ENCODE assay signal across 9 mouse cellular contexts in genomic region chr9:109087987-109088386, GRCm38 (mm10). TPM values are rescaled to one million over a fixed set of nuclear protein-coding genes. Genes with fewer than 3 reads are reported as not detected.
DNase-seq lines count a peak whose midpoint lies in the region; ATAC-seq and TF ChIP-seq lines count a peak whose summit lies in the region.
"Had no signal": no experiment of that assay in that cellular context is flagged by ENCODE, and none has a peak within 500 bp of the region (broad histone marks: within the 10 kb centered on the region; RNA-seq: fewer than 3 reads in every experiment).

No protein-coding gene starts in this region.

- peak; percentile 49; the same call in 1 of the 2 replicates for ATAC-seq in frontal cortex, adult (ENCODE audit: low TSS enrichment)
- no peak for ATAC-seq in neural tube, embryonic 13.5 days (ENCODE audit: low read depth)
- no peak for ATAC-seq in neural tube, embryonic 15.5 days (ENCODE audit: low FRiP score)
- no peak for ATAC-seq in embryonic facial prominence, embryonic 13.5 days (ENCODE audit: insufficient number of reproducible peaks, insufficient read depth, low FRiP score, low TSS enrichment, low read depth)
- no peak for ATAC-seq in kidney, postnatal 0 days (replicated peaks; ENCODE audit: low FRiP score, low read depth)

- H3K9me3 ChIP-seq in neural tube, embryonic 13.5 days: no peaks in the 10 kb centered on the region
- no peaks in the 10 kb centered on the region for H3K9me3 ChIP-seq in neural tube, embryonic 15.5 days (replicated peaks)
- H3K9me3 ChIP-seq in embryonic facial prominence, embryonic 13.5 days: no peaks in the 10 kb centered on the region
- no peaks in the 10 kb centered on the region for H3K9me3 ChIP-seq in kidney, postnatal 0 days (replicated peaks; ENCODE audit: low read length)
- H3K9me3 ChIP-seq: G1E had no signal

- peak overlapping the region; percentile 38; the same call in 1 of the 2 replicates for H3K9ac ChIP-seq in neural tube, embryonic 13.5 days
- H3K9ac ChIP-seq in neural tube, embryonic 15.5 days (replicated peaks): no peak overlapping the region
- peak overlapping the region; percentile 27 for H3K9ac ChIP-seq in embryonic facial prominence, embryonic 13.5 days
- H3K9ac ChIP-seq in kidney, postnatal 0 days (ENCODE audit: low read depth, low read length): no peak overlapping the region

- H3K4me1 ChIP-seq in neural tube, embryonic 13.5 days (replicated peaks): peaks cover 18% of the 10 kb centered on the region
- H3K4me1 ChIP-seq in neural tube, embryonic 15.5 days: peaks cover 11% of the 10 kb centered on the region
- peaks cover 27% of the 10 kb centered on the region for H3K4me1 ChIP-seq in embryonic facial prominence, embryonic 13.5 days
- peaks cover 10% of the 10 kb centered on the region; the same call in 1 of the 2 replicates for H3K4me1 ChIP-seq in kidney, postnatal 0 days (replicated peaks; ENCODE audit: insufficient read depth, low read length)

- H3K27me3 ChIP-seq in neural tube, embryonic 13.5 days: no peaks in the 10 kb centered on the region
- H3K27me3 ChIP-seq in neural tube, embryonic 15.5 days (replicated peaks): no peaks in the 10 kb centered on the region
- H3K27me3 ChIP-seq in embryonic facial prominence, embryonic 13.5 days: no peaks in the 10 kb centered on the region
- no peaks in the 10 kb centered on the region for H3K27me3 ChIP-seq in kidney, postnatal 0 days (ENCODE audit: insufficient read depth, low read length)

- peaks cover 35% of the 10 kb centered on the region for H3K36me3 ChIP-seq in neural tube, embryonic 13.5 days
- peaks cover 26% of the 10 kb centered on the region for H3K36me3 ChIP-seq in neural tube, embryonic 15.5 days
- H3K36me3 ChIP-seq in embryonic facial prominence, embryonic 13.5 days: peaks cover 35% of the 10 kb centered on the region
- H3K36me3 ChIP-seq in kidney, postnatal 0 days (ENCODE audit: insufficient read depth, low read length): no peaks in the 10 kb centered on the region

- WGBS in neural tube, embryonic 13.5 days: 13% methylated on average over 5 of the region's 5 CpGs
- WGBS in neural tube, embryonic 15.5 days: 20% methylated on average over 5 of the region's 5 CpGs
- WGBS in embryonic facial prominence, embryonic 13.5 days: 10% methylated on average over 5 of the region's 5 CpGs
- WGBS in kidney, postnatal 0 days: 11% methylated on average over 5 of the region's 5 CpGs

- no peak overlapping the region for H3K4me3 ChIP-seq in neural tube, embryonic 13.5 days
- no peak overlapping the region for H3K4me3 ChIP-seq in neural tube, embryonic 15.5 days (replicated peaks)
- no peak overlapping the region for H3K4me3 ChIP-seq in embryonic facial prominence, embryonic 13.5 days
- no peak overlapping the region for H3K4me3 ChIP-seq in kidney, postnatal 0 days (replicated peaks; ENCODE audit: low read depth, low read length)

- peak; percentile 80 for TF ChIP-seq CTCF in kidney, postnatal 0 days (IDR thresholded peaks at IDR 0.05; ENCODE audit: low read depth)

- H3K4me2 ChIP-seq in neural tube, embryonic 13.5 days: no peak overlapping the region
- H3K4me2 ChIP-seq in neural tube, embryonic 15.5 days: no peak overlapping the region
- H3K4me2 ChIP-seq in embryonic facial prominence, embryonic 13.5 days: no peak overlapping the region
- no peak overlapping the region for H3K4me2 ChIP-seq in kidney, postnatal 0 days (ENCODE audit: low read length)

- H3K27ac ChIP-seq in neural tube, embryonic 13.5 days (replicated peaks): no peak overlapping the region
- no peak overlapping the region for H3K27ac ChIP-seq in neural tube, embryonic 15.5 days (replicated peaks)
- H3K27ac ChIP-seq in embryonic facial prominence, embryonic 13.5 days: 0 out of 2 replicates have a peak overlapping the region, but pooled peaks have one; percentile 3
- no peak overlapping the region for H3K27ac ChIP-seq in kidney, postnatal 0 days

- no peak for DNase-seq in frontal cortex, postnatal 14 days (ENCODE audit: low spot score in 2 of 2)
- peak; percentile 88 for DNase-seq in kidney, postnatal 0 days (ENCODE audit: low spot score)
- peak; percentile 69 for DNase-seq in retina, postnatal 1 day
- no peak for DNase-seq in spleen, postnatal 14 days (ENCODE audit: low spot score in 2 of 2)

RNA-seq across cellular contexts. Expression of gene Tma7, which starts 5.6 kb away (rescaled TPM):
- 726 and 792 TPM in 2 replicates for polyA plus RNA-seq in neural tube, embryonic 13.5 days (2015; fragmentation: Nextera tagmentation; extraction: Ambion mirVana)
- 678 and 752 TPM in 2 replicates for polyA plus RNA-seq in neural tube, embryonic 15.5 days (2015; fragmentation: Nextera tagmentation; extraction: Ambion mirVana)
- polyA plus RNA-seq in embryonic facial prominence, embryonic 13.5 days (2015; fragmentation: Nextera tagmentation; extraction: Ambion mirVana): 686 and 706 TPM in 2 replicates
- 635 and 680 TPM in 2 replicates for polyA plus RNA-seq in kidney, postnatal 0 days (2015; fragmentation: Nextera tagmentation; extraction: Ambion mirVana)

RNA-seq across cellular contexts. Expression of gene Ccdc51, which starts 5.7 kb away (rescaled TPM):
- 14.2 and 15.5 TPM in 2 replicates for polyA plus RNA-seq in neural tube, embryonic 13.5 days (2015; fragmentation: Nextera tagmentation; extraction: Ambion mirVana)
- 12.2 and 13.7 TPM in 2 replicates for polyA plus RNA-seq in neural tube, embryonic 15.5 days (2015; fragmentation: Nextera tagmentation; extraction: Ambion mirVana)
- 14.1 and 14.6 TPM in 2 replicates for polyA plus RNA-seq in embryonic facial prominence, embryonic 13.5 days (2015; fragmentation: Nextera tagmentation; extraction: Ambion mirVana)
- 12.9 and 13.8 TPM in 2 replicates for polyA plus RNA-seq in kidney, postnatal 0 days (2015; fragmentation: Nextera tagmentation; extraction: Ambion mirVana)

RNA-seq across cellular contexts. Expression of gene Plxnb1, which starts 7.2 kb away (rescaled TPM):
- 19.9 and 22.2 TPM in 2 replicates for polyA plus RNA-seq in neural tube, embryonic 13.5 days (2015; fragmentation: Nextera tagmentation; extraction: Ambion mirVana)
- 11.6 and 13.7 TPM in 2 replicates for polyA plus RNA-seq in neural tube, embryonic 15.5 days (2015; fragmentation: Nextera tagmentation; extraction: Ambion mirVana)
- 13.1 and 13.2 TPM in 2 replicates for polyA plus RNA-seq in embryonic facial prominence, embryonic 13.5 days (2015; fragmentation: Nextera tagmentation; extraction: Ambion mirVana)
- polyA plus RNA-seq in kidney, postnatal 0 days (2015; fragmentation: Nextera tagmentation; extraction: Ambion mirVana): 8.4 and 9.6 TPM in 2 replicates
- polyA plus RNA-seq: G1E had no signal

RNA-seq across cellular contexts. Expression of gene Atrip, which starts 14.1 kb away (rescaled TPM):
- polyA plus RNA-seq in neural tube, embryonic 13.5 days (2015; fragmentation: Nextera tagmentation; extraction: Ambion mirVana): 26.3 and 29.5 TPM in 2 replicates
- polyA plus RNA-seq in neural tube, embryonic 15.5 days (2015; fragmentation: Nextera tagmentation; extraction: Ambion mirVana): 32.8 TPM in 2 replicates
- 26.8 and 29.6 TPM in 2 replicates for polyA plus RNA-seq in embryonic facial prominence, embryonic 13.5 days (2015; fragmentation: Nextera tagmentation; extraction: Ambion mirVana)
- polyA plus RNA-seq in kidney, postnatal 0 days (2015; fragmentation: Nextera tagmentation; extraction: Ambion mirVana): 18.8 and 20.9 TPM in 2 replicates

RNA-seq across cellular contexts. Expression of gene Trex1, which starts 28.5 kb away (rescaled TPM):
- 12.4 and 15.0 TPM in 2 replicates for polyA plus RNA-seq in neural tube, embryonic 13.5 days (2015; fragmentation: Nextera tagmentation; extraction: Ambion mirVana)
- polyA plus RNA-seq in neural tube, embryonic 15.5 days (2015; fragmentation: Nextera tagmentation; extraction: Ambion mirVana): 13.9 and 15.6 TPM in 2 replicates
- 13.3 and 13.7 TPM in 2 replicates for polyA plus RNA-seq in embryonic facial prominence, embryonic 13.5 days (2015; fragmentation: Nextera tagmentation; extraction: Ambion mirVana)
- polyA plus RNA-seq in kidney, postnatal 0 days (2015; fragmentation: Nextera tagmentation; extraction: Ambion mirVana): 14.3 and 15.2 TPM in 2 replicates

Comparison
In these comparisons a context has a peak if more than half of its experiments do, and no peak if none do; other contexts are left out.
1. H3K9ac ChIP-seq: peak in neural tube, embryonic 13.5 days (single experiment) and embryonic facial prominence, embryonic 13.5 days (single experiment); none in neural tube, embryonic 15.5 days (single experiment) and kidney, postnatal 0 days (single experiment).
2. DNase-seq: peak in kidney, postnatal 0 days (single experiment) and retina, postnatal 1 day (single experiment); none in frontal cortex, postnatal 14 days (0 of 2) and spleen, postnatal 14 days (0 of 2).